Mouse (Mus musculus) testis, adult 2 months (tissue): ENCODE results near the gene Setdb1.

Source experiments
- CTCF ChIP-seq: fragments of 200-500 bp; IDR thresholded peaks from 2 replicates; pipeline ENCODE4 v1.5.1; 2012; ENCODE audit warnings: low read depth, mild to moderate bottlenecking, inconsistent platforms, low read length, moderate library complexity; ENCODE audit not compliant: control insufficient read depth, insufficient read depth, insufficient replicate concordance
- POLR2A ChIP-seq: fragments of 200-500 bp; IDR thresholded peaks from 2 replicates; pipeline ENCODE4 v1.6.1; 2012; ENCODE audit warnings: low read depth, mild to moderate bottlenecking, inconsistent platforms, low read length, moderate library complexity; ENCODE audit not compliant: control insufficient read depth

DNA sequence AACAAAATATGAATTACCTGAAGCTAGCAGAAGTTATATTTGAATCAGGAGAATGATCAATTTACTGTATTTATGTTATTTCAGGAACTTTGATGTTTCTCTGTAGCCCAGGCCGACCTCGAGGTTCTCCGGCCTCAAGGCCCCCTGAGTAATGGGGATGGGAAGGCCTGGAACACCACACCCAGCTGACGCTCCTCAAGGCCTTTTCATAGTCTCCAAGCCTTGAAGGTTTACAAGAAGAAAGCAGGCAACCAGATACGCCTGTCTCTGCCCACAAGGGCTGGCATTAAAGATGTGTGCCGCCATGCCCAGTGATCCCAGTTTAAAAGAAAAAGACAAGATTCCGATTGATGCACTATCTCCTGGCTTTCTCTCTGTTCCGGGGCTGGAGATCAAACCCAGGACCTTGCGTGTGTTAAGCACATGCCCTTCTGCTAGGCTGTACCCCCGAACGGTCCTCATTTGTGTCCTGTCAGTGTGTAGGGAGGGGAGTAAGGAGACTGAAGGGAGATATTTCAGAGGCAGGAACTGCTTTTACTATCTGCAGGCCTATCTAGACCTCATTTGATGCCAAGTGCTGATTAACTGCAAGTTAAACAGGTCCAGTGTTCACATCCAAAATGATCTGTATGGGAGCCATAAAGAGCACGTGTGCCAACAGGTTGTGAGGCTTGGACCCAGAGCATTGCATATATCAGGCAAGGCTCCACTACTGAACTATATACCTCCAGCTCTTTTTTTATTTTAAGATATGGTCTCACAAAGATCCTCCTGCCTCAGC, 72.3 kb downstream of the Setdb1 start:
- TF ChIP-seq CTCF (no peak), POLR2A (no peak)
